Mouse (Mus musculus) lung, postnatal 0 days (tissue): ENCODE data around the gene Mtfp1.
A peak's percentile ranks its signal among the peaks of the same experiment; 100 is the strongest.

Experiments
- CTCF ChIP-seq: IDR thresholded peaks from 2 replicates; pipeline ENCODE4 v1.5.1; 2016; ENCODE audit warnings: antibody characterized with exemption, mild to moderate bottlenecking
- EP300 ChIP-seq: IDR thresholded peaks from 2 replicates; pipeline ENCODE4 v1.6.1; 2016; ENCODE audit warnings: antibody characterized with exemption, mild to moderate bottlenecking, control low read depth

- TF ChIP-seq CTCF (peak; percentile 88), EP300 (no peak)
Observed at GRCm38 (mm10) chr11:4123922-4124321, 28.7 kb upstream of the Mtfp1 start.
